Mouse (Mus musculus): ENCODE results near the gene 1700007K13Rik.

DNA sequence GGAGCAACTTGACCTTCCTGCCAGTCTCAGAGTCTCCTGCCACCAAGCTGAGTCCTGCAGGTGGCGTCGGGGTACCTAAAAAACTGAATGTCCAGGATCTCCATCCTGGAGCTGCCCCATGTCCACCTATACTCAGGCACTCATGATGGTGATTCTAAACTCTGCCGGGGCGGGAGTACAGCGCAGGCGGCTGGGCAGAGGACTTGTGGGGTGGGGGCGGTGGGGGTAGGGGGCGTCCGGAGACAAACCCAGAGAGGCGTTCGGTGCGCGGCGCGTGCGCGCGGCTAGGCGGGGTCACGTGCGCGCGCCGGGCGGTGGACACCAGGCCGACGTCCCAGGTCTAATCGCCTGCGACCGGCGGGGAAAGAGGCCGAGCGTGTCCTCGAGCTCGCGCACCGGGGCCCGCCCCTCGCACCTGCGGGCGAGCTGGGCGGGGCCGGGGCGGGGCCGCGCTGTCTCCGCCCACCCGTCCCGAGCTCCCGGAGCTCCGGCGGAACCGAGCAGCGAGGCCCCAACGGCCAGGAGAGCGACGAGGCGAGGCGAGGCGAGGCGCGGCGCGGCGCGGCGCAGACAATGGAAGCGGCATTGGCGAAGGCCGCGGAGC, 46.8 kb upstream of the 1700007K13Rik start, which contains the start of gene Ralgds:
- peak; percentile 50 for TF ChIP-seq CTCF (IDR thresholded peaks at IDR 0.05; ENCODE audit: low read depth)
- no peak for TF ChIP-seq EP300 (optimal IDR thresholded peaks at IDR 0.05)
